Mouse (Mus musculus) kidney, adult 18-20 months (tissue): ENCODE results near the gene Cog4.
"Not testable (repeated sequence)": the region's sequence is repeated elsewhere in the genome, so short reads cannot be mapped to it uniquely, and the experiment has no call there.

Source experiments
- DNase-seq: peaks from one replicate; pipeline ENCODE4 v3.0.0; 2021

Gene Cog4

DNA sequence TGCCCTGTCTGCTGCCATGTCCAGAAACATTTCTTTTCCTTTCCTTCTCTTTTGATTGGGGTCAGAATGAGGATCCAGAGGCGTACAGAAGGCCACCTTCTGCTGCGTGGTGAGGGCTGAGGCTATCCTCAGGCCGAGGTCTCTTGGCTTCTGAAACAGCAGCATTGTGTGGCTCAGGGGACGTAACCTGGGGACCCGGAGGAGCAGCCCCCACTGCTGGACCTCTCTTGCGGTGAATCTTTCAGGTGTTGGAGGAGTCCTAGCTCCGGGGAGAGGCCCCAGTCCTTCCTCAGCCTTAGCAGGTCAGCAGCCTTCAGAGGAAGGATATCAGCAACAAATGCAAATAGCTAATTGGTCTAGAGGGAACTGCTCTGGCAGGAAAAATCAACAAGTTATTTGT, 82.0 kb downstream of the Cog4 start:
- DNase-seq = no peak

- no peak for DNase-seq
Observed at GRCm38 (mm10) chr8:110929066-110929465, 82.7 kb downstream of the Cog4 start.

- DNase-seq = not testable (repeated sequence)
Observed at GRCm38 (mm10) chr8:110929672-110930071, 83.3 kb downstream of the Cog4 start.

GRCm38 (mm10) chr8:110931176-110931939, 85.0 kb downstream of the Cog4 start:
- peak; percentile 57 for DNase-seq
